Mouse (Mus musculus): Measurements from ENCODE around the gene Atp8b3. TPM values are rescaled to one million over a fixed set of nuclear protein-coding genes. Genes with fewer than 3 reads are reported as not detected.
A peak's percentile ranks its signal among the peaks of the same experiment; 100 is the strongest.

Atp8b3 gene
- polyA plus RNA-seq, 1 experiment, result 0.86 TPM

- TF ChIP-seq CTCF (IDR thresholded peaks at IDR 0.05; ENCODE audit: borderline replicate concordance, extremely low read depth, insufficient read depth, insufficient read length) (no peak), POLR2A (IDR thresholded peaks at IDR 0.05; ENCODE audit: borderline replicate concordance, extremely low read depth, insufficient read depth, insufficient read length, poor library complexity, severe bottlenecking) (no peak)
- DNase-seq (ENCODE audit: low read depth), result no peak
Observed at GRCm38 (mm10) chr10:80490051-80490450, 48.9 kb downstream of the Atp8b3 start.

- TF ChIP-seq CTCF (IDR thresholded peaks at IDR 0.05; ENCODE audit: borderline replicate concordance, extremely low read depth, insufficient read depth, insufficient read length), result peak; percentile 40; the same call in 1 of the 2 replicates
- no peak for TF ChIP-seq POLR2A (IDR thresholded peaks at IDR 0.05; ENCODE audit: borderline replicate concordance, extremely low read depth, insufficient read depth, insufficient read length, poor library complexity, severe bottlenecking)
- DNase-seq (ENCODE audit: low read depth), result no peak
Observed at GRCm38 (mm10) chr10:80486862-80487379, 52.0 kb downstream of the Atp8b3 start.

- TF ChIP-seq CTCF (IDR thresholded peaks at IDR 0.05; ENCODE audit: borderline replicate concordance, extremely low read depth, insufficient read depth, insufficient read length) (no peak), POLR2A (IDR thresholded peaks at IDR 0.05; ENCODE audit: borderline replicate concordance, extremely low read depth, insufficient read depth, insufficient read length, poor library complexity, severe bottlenecking) (no peak)
- DNase-seq (ENCODE audit: low read depth), result no peak
Observed at GRCm38 (mm10) chr10:80481002-80481401, 57.9 kb downstream of the Atp8b3 start.

- TF ChIP-seq CTCF (IDR thresholded peaks at IDR 0.05; ENCODE audit: borderline replicate concordance, extremely low read depth, insufficient read depth, insufficient read length), result no peak
- no peak for TF ChIP-seq POLR2A (IDR thresholded peaks at IDR 0.05; ENCODE audit: borderline replicate concordance, extremely low read depth, insufficient read depth, insufficient read length, poor library complexity, severe bottlenecking)
- no peak for DNase-seq (ENCODE audit: low read depth)
Observed at GRCm38 (mm10) chr10:80478531-80478930, 60.4 kb downstream of the Atp8b3 start.

- DNase-seq (ENCODE audit: low read depth), result peak; percentile 91
- TF ChIP-seq POLR2A (IDR thresholded peaks at IDR 0.05; ENCODE audit: borderline replicate concordance, extremely low read depth, insufficient read depth, insufficient read length, poor library complexity, severe bottlenecking), result no peak; the same call in none of the 2 replicates
- no peak for TF ChIP-seq CTCF (IDR thresholded peaks at IDR 0.05; ENCODE audit: borderline replicate concordance, extremely low read depth, insufficient read depth, insufficient read length)
Observed at GRCm38 (mm10) chr10:80475290-80475959, 63.5 kb downstream of the Atp8b3 start.

Other genes starting within 250 kb of the Atp8b3 start
- gene Rps15, start 246.7 kb downstream of the Atp8b3 start, polyA plus RNA-seq (2012; rRNA removed), result 2,157 and 2,683 TPM in 2 replicates
- 189 and 292 TPM in 2 replicates for gene Apc2, start 243.1 kb downstream of the Atp8b3 start, polyA plus RNA-seq (2012; rRNA removed)
- gene 2310011J03Rik, start 218.6 kb downstream of the Atp8b3 start, polyA plus RNA-seq (2012; rRNA removed), result 22.5 and 32.9 TPM in 2 replicates
- gene Pcsk4, start 209.6 kb downstream of the Atp8b3 start, polyA plus RNA-seq (2012; rRNA removed), result 4.5 and 6.0 TPM in 2 replicates
- 1.7 and 4.6 TPM in 2 replicates for gene Reep6, start 209.2 kb downstream of the Atp8b3 start, polyA plus RNA-seq (2012; rRNA removed)
- gene Adamtsl5, start 190.7 kb downstream of the Atp8b3 start, polyA plus RNA-seq (2012; rRNA removed), result 1.4 and 1.5 TPM in 2 replicates
- 3.9 and 4.7 TPM in 2 replicates for gene Plk5, start 182.7 kb downstream of the Atp8b3 start, polyA plus RNA-seq (2012; rRNA removed)
- gene Mex3d, start 151.5 kb downstream of the Atp8b3 start, polyA plus RNA-seq (2012; rRNA removed), result 112 and 115 TPM in 2 replicates
- 265 and 292 TPM in 2 replicates for gene Mbd3, start 139.6 kb downstream of the Atp8b3 start, polyA plus RNA-seq (2012; rRNA removed)
- 597 and 852 TPM in 2 replicates for gene Uqcr11, start 132.3 kb downstream of the Atp8b3 start, polyA plus RNA-seq (2012; rRNA removed)
- gene Tcf3, start 105.5 kb downstream of the Atp8b3 start, polyA plus RNA-seq (2012; rRNA removed), result 128 and 138 TPM in 2 replicates
- gene Onecut3, start 44.3 kb downstream of the Atp8b3 start, polyA plus RNA-seq (2012; rRNA removed), result 5.0 and 10.9 TPM in 2 replicates
- 59.9 and 72.0 TPM in 2 replicates for gene Rexo1, start 22.4 kb upstream of the Atp8b3 start, polyA plus RNA-seq (2012; rRNA removed)
- gene Klf16, start 38.2 kb upstream of the Atp8b3 start, polyA plus RNA-seq (2012; rRNA removed), result 12.2 and 15.9 TPM in 2 replicates
- gene Abhd17a, start 51.2 kb upstream of the Atp8b3 start, polyA plus RNA-seq (2012; rRNA removed), result 170 and 188 TPM in 2 replicates
- 62.0 and 62.5 TPM in 2 replicates for gene Scamp4, start 63.7 kb upstream of the Atp8b3 start, polyA plus RNA-seq (2012; rRNA removed)
- gene Adat3, start 63.8 kb upstream of the Atp8b3 start, polyA plus RNA-seq (2012; rRNA removed), result 12.7 and 17.3 TPM in 2 replicates
- gene Gm49322, start 66.9 kb upstream of the Atp8b3 start, polyA plus RNA-seq (2012; rRNA removed), result 4.2 and 4.5 TPM in 2 replicates
- gene Csnk1g2, start 83.7 kb upstream of the Atp8b3 start, polyA plus RNA-seq (2012; rRNA removed), result 213 and 237 TPM in 2 replicates
- gene Btbd2, start 117.9 kb upstream of the Atp8b3 start, polyA plus RNA-seq (2012; rRNA removed), result 91.9 and 113 TPM in 2 replicates
- 96.9 and 115 TPM in 2 replicates for gene Mknk2, start 139.0 kb upstream of the Atp8b3 start, polyA plus RNA-seq (2012; rRNA removed)
- gene Mob3a, start 162.9 kb upstream of the Atp8b3 start, polyA plus RNA-seq (2012; rRNA removed), result 36.9 and 47.3 TPM in 2 replicates
- 47.6 and 70.2 TPM in 2 replicates for gene Izumo4, start 163.1 kb upstream of the Atp8b3 start, polyA plus RNA-seq (2012; rRNA removed)
- gene Ap3d1, start 203.1 kb upstream of the Atp8b3 start, polyA plus RNA-seq (2012; rRNA removed), result 155 and 176 TPM in 2 replicates
- 36.1 and 77.6 TPM in 2 replicates for gene Dot1l, start 216.1 kb upstream of the Atp8b3 start, polyA plus RNA-seq (2012; rRNA removed)

Data from brain, embryonic 14.5 days (tissue).